Mouse (Mus musculus) hindbrain, embryonic 13.5 days (tissue): Measurements from ENCODE around the gene Zfp764. TPM values are rescaled to one million over a fixed set of nuclear protein-coding genes. Genes with fewer than 3 reads are reported as not detected.

Source experiments
- ATAC-seq: fragments of 200-750 bp; cut with Nextera tagmentation; 2 replicates; pipeline ENCODE4 v1.8.0; 2017; ENCODE audit warnings: moderate TSS enrichment; ENCODE audit not compliant: low FRiP score
- H3K27ac ChIP-seq: fragments of 300-500 bp; sonication (generic); 2 replicates; pipeline ENCODE4 v1.5.1; 2015; ENCODE audit warnings: inconsistent platforms, mild to moderate bottlenecking, moderate library complexity
- H3K27me3 ChIP-seq: fragments of 300-500 bp; sonication (generic); 2 replicates; pipeline ENCODE4 v1.6.1; 2015; ENCODE audit warnings: mild to moderate bottlenecking, inconsistent platforms
- H3K36me3 ChIP-seq: fragments of 300-500 bp; sonication (generic); 2 replicates; pipeline ENCODE4 v1.6.1; 2015; ENCODE audit warnings: mild to moderate bottlenecking, inconsistent platforms
- H3K4me1 ChIP-seq: fragments of 300-500 bp; sonication (generic); replicated peaks from 2 replicates; pipeline ENCODE4 v1.6.1; 2015; ENCODE audit warnings: inconsistent platforms
- H3K4me2 ChIP-seq: fragments of 300-500 bp; sonication (generic); 2 replicates; pipeline ENCODE4 v1.6.1; 2015; ENCODE audit warnings: inconsistent platforms, mild to moderate bottlenecking, moderate library complexity
- H3K4me3 ChIP-seq: fragments of 300-500 bp; sonication (generic); 2 replicates; pipeline ENCODE4 v1.5.1; 2015; ENCODE audit warnings: mild to moderate bottlenecking, inconsistent platforms
- H3K9ac ChIP-seq: fragments of 300-500 bp; sonication (generic); 2 replicates; pipeline ENCODE4 v1.6.1; 2015; ENCODE audit warnings: mild to moderate bottlenecking, inconsistent platforms
- H3K9me3 ChIP-seq: fragments of 300-500 bp; sonication (generic); 2 replicates; pipeline ENCODE4 v1.6.1; 2016; ENCODE audit warnings: inconsistent platforms
- WGBS: fragments of 180-500 bp; shearing (Covaris S2); methylation state at CpG from one replicate; pipeline ENCODE4 v1.1.7; 2015; 5-methylcytosine and 5-hydroxymethylcytosine counted together
- polyA plus RNA-seq: library from polyadenylated mRNA; unstranded; fragments of >200 nt; fragmentation: Nextera tagmentation; extraction: Ambion mirVana; gene quantifications from 2 replicates; pipeline ENCODE4 v1.2.1, GENCODE M21; 2015

Zfp764 gene
- polyA plus RNA-seq, 1 experiment from 2014 or later, result 4.0 TPM

DNA sequence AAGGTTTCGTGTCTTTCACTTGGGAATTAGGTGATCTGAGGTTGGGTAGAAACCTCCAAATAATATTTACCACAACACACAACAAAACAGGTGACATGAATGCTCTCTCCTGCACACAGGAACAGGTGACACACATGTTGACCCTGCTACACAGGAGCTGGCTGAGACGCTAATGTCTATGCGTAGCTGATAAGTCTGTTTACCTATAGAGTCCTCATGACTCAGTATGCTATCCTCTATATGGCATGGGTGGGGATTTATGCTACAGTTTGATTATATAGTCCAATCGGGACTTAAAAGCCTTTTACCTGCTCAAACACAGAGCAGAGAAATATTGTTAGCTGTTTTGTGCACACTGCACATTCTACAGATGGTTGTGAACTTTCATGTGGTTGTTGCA lies 46.4 kb downstream of the Zfp764 start:
- Histone ChIP-seq H3K4me3 (no peak overlapping the region), H3K27me3 (peaks cover 36% of the 10 kb centered on the region), H3K4me2 (no peak overlapping the region), H3K27ac (no peak overlapping the region), H3K36me3 (no peaks in the 10 kb centered on the region), H3K9me3 (no peaks in the 10 kb centered on the region), H3K9ac (no peak overlapping the region), H3K4me1 (peaks cover 10% of the 10 kb centered on the region)
- ATAC-seq, result no peak
- 83% methylated on average over 4 of the region's 4 CpGs for WGBS

DNA sequence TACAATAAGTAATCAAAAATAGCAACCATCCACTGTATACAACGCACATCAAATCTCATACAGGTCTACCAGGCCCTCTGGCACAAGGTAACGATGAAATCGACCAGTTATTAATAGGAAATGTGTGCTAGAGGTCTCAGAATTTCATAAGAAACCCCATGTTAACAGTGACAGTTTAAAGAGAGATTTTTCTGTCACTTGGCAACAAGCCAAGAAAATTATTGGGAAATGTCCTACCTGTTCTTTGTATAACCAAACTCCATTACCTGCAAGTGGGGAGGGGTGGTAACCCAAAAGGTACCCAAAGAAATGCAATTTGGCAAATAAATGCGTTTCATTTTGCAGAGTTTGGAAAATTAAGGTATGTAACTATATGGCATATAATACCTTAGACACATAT lies 48.1 kb downstream of the Zfp764 start:
- H3K9ac ChIP-seq, result no peak overlapping the region
- no peaks in the 10 kb centered on the region for H3K9me3 ChIP-seq
- H3K4me3 ChIP-seq, result no peak overlapping the region
- H3K4me2 ChIP-seq, result no peak overlapping the region
- 77% methylated on average over 4 of the region's 4 CpGs for WGBS
- peaks cover 3% of the 10 kb centered on the region for H3K4me1 ChIP-seq
- no peaks in the 10 kb centered on the region for H3K36me3 ChIP-seq
- peaks cover 29% of the 10 kb centered on the region for H3K27me3 ChIP-seq
- H3K27ac ChIP-seq, result no peak overlapping the region
- ATAC-seq, result no peak

DNA sequence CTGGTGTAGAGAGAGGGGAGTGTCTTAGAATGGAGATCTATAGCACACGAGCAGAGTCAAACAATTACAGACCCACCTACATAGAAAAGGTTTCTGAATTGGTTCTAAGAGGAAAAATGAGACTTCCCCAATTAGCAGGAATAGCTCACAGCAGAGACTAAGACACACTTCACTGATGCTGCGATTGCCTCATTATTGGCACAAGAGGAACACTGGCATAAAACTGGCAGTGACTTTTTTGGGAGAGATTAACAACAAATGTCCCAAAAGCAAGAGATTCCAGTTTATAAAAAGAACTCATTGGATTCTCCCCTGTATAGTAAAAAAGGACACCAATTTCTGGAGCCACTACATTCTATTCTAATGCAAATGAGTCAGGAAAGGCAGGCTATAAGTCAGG lies 48.8 kb downstream of the Zfp764 start:
- H3K27ac ChIP-seq, result no peak overlapping the region
- no peaks in the 10 kb centered on the region for H3K9me3 ChIP-seq
- H3K4me1 ChIP-seq, result no peaks in the 10 kb centered on the region
- no peak overlapping the region for H3K9ac ChIP-seq
- H3K27me3 ChIP-seq, result peaks cover 29% of the 10 kb centered on the region
- WGBS, result 67% methylated on average over 2 of the region's 2 CpGs
- H3K4me2 ChIP-seq, result no peak overlapping the region
- ATAC-seq, result no peak
- H3K4me3 ChIP-seq, result no peak overlapping the region
- no peaks in the 10 kb centered on the region for H3K36me3 ChIP-seq

DNA sequence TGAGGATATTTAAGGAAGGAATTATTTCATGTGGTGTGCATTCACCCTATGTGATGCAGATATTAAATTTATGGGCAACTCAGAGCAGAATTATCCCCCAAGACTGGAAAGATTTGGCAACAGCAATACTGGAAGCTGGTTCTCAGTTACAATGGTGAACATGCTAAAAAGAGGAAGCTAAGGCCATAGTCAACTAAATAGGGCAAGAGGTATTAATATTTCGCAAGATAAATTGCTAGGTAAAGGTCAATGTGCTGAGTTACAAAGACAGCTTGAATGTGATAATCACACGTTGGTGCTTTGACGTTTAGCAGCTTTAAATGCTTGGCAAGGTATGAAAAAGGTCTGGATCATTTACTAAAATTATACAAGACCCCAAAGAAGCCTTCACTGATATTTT lies 50.8 kb downstream of the Zfp764 start:
- Histone ChIP-seq H3K4me3 (no peak overlapping the region), H3K36me3 (no peaks in the 10 kb centered on the region), H3K4me2 (no peak overlapping the region), H3K9me3 (no peaks in the 10 kb centered on the region), H3K4me1 (no peaks in the 10 kb centered on the region), H3K27me3 (peaks cover 22% of the 10 kb centered on the region; the same call in 1 of the 2 replicates), H3K9ac (no peak overlapping the region), H3K27ac (no peak overlapping the region)
- no peak for ATAC-seq
- 64% methylated on average over 3 of the region's 3 CpGs for WGBS

Other genes with a start within 250 kb of the Zfp764 start
- 83.1 and 84.6 TPM in 2 replicates for gene Cd2bp2, start 210.8 kb downstream of the Zfp764 start, polyA plus RNA-seq
- gene Tbc1d10b, start 198.4 kb downstream of the Zfp764 start, polyA plus RNA-seq, result 28.0 and 31.3 TPM in 2 replicates
- gene Mylpf, start 197.9 kb downstream of the Zfp764 start, polyA plus RNA-seq, result 11.0 and 15.5 TPM in 2 replicates
- gene Zfp553, start 173.8 kb downstream of the Zfp764 start, polyA plus RNA-seq, result 58.8 and 61.9 TPM in 2 replicates
- gene Sept1, start 173.7 kb downstream of the Zfp764 start, polyA plus RNA-seq, result 21.8 and 23.1 TPM in 2 replicates
- gene Zfp771, start 162.5 kb downstream of the Zfp764 start, polyA plus RNA-seq, result 54.4 and 57.4 TPM in 2 replicates
- 121 and 124 TPM in 2 replicates for gene Dctpp1, start 146.1 kb downstream of the Zfp764 start, polyA plus RNA-seq
- 59.7 and 60.7 TPM in 2 replicates for gene Sephs2, start 132.8 kb downstream of the Zfp764 start, polyA plus RNA-seq
- gene Itgal, start 110.6 kb downstream of the Zfp764 start, polyA plus RNA-seq, result 0.32 and 0.38 TPM in 2 replicates
- gene Zfp768, start 61.2 kb downstream of the Zfp764 start, polyA plus RNA-seq, result 17.1 and 17.3 TPM in 2 replicates
- 8.1 and 8.6 TPM in 2 replicates for gene Zfp747, start 30.8 kb downstream of the Zfp764 start, polyA plus RNA-seq
- gene 9130019O22Rik, start 19.7 kb downstream of the Zfp764 start, polyA plus RNA-seq, result 5.4 and 5.7 TPM in 2 replicates
- 7.7 TPM in 2 replicates for gene E430018J23Rik, start 13.2 kb downstream of the Zfp764 start, polyA plus RNA-seq
- gene Zfp688, start 15.2 kb upstream of the Zfp764 start, polyA plus RNA-seq, result 34.1 and 35.0 TPM in 2 replicates
- 15.0 and 16.2 TPM in 2 replicates for gene Zfp689, start 42.3 kb upstream of the Zfp764 start, polyA plus RNA-seq
- 40.5 and 44.0 TPM in 2 replicates for gene Prr14, start 52.8 kb upstream of the Zfp764 start, polyA plus RNA-seq
- gene Fbrs, start 72.4 kb upstream of the Zfp764 start, polyA plus RNA-seq, result 10.8 and 13.7 TPM in 2 replicates
- 51.3 and 53.7 TPM in 2 replicates for gene Srcap, start 105.2 kb upstream of the Zfp764 start, polyA plus RNA-seq
- gene Gm42715, start 112.8 kb upstream of the Zfp764 start, polyA plus RNA-seq, result 17.6 and 19.0 TPM in 2 replicates
- gene Tmem265, start 154.6 kb upstream of the Zfp764 start, polyA plus RNA-seq, result 6.6 and 8.2 TPM in 2 replicates
- gene Phkg2, start 166.5 kb upstream of the Zfp764 start, polyA plus RNA-seq, result 55.1 and 60.5 TPM in 2 replicates
- 10.7 and 13.0 TPM in 2 replicates for gene Ccdc189, start 181.8 kb upstream of the Zfp764 start, polyA plus RNA-seq
- 49.9 and 50.5 TPM in 2 replicates for gene Rnf40, start 181.9 kb upstream of the Zfp764 start, polyA plus RNA-seq
- gene Zfp629, start 209.0 kb upstream of the Zfp764 start, polyA plus RNA-seq, result 22.2 and 25.0 TPM in 2 replicates